Mouse (Mus musculus): Measurements from ENCODE around the gene Adra2c.
A peak's percentile ranks its signal among the peaks of the same experiment; 100 is the strongest.

Adra2c gene

GRCm38 (mm10) chr5:35309853-35310252 is 31.7 kb downstream of the Adra2c start:
- DNase-seq (ENCODE audit: low read depth, low spot score): no peak

GRCm38 (mm10) chr5:35311738-35312250 is 33.7 kb downstream of the Adra2c start:
- peak; percentile 39 for DNase-seq (ENCODE audit: low read depth, low spot score)

- peak; percentile 74 for DNase-seq (ENCODE audit: low read depth, low spot score)
Observed at GRCm38 (mm10) chr5:35313231-35313821, 35.2 kb downstream of the Adra2c start.

- peak; percentile 66 for DNase-seq (ENCODE audit: low read depth, low spot score)
Observed at GRCm38 (mm10) chr5:35313826-35314586, 35.9 kb downstream of the Adra2c start.

GRCm38 (mm10) chr5:35314629-35315028 is 36.5 kb downstream of the Adra2c start:
- DNase-seq (ENCODE audit: low read depth, low spot score): no peak

GRCm38 (mm10) chr5:35315204-35315603 is 37.1 kb downstream of the Adra2c start:
- no peak for DNase-seq (ENCODE audit: low read depth, low spot score)

- DNase-seq (ENCODE audit: low read depth, low spot score): peak; percentile 85
Observed at GRCm38 (mm10) chr5:35320650-35321049, 42.5 kb downstream of the Adra2c start.

GRCm38 (mm10) chr5:35330822-35331221 is 52.7 kb downstream of the Adra2c start:
- DNase-seq (ENCODE audit: low read depth, low spot score): peak; percentile 71

Measured in brain, adult 2 months (tissue).